Mouse (Mus musculus): ENCODE data around the gene Usp32.

Gene Usp32

GRCm38 (mm10) chr11:85123267-85123992 is 16.5 kb downstream of the Usp32 start:
- no peak for DNase-seq (ENCODE audit: low spot score)

GRCm38 (mm10) chr11:85122073-85122472 is 17.9 kb downstream of the Usp32 start:
- no peak for DNase-seq (ENCODE audit: low spot score)

- no peak for DNase-seq (ENCODE audit: low spot score)
Observed at GRCm38 (mm10) chr11:85117160-85117559, 22.8 kb downstream of the Usp32 start.

GRCm38 (mm10) chr11:85116084-85116844 is 23.7 kb downstream of the Usp32 start:
- DNase-seq (ENCODE audit: low spot score) = no peak

GRCm38 (mm10) chr11:85109957-85110356 is 30.0 kb downstream of the Usp32 start:
- no peak for DNase-seq (ENCODE audit: low spot score)

- no peak for DNase-seq (ENCODE audit: low spot score)
Observed at GRCm38 (mm10) chr11:85107217-85107616, 32.7 kb downstream of the Usp32 start.

GRCm38 (mm10) chr11:85105836-85106235 is 34.1 kb downstream of the Usp32 start:
- no peak for DNase-seq (ENCODE audit: low spot score)

- no peak for DNase-seq (ENCODE audit: low spot score)
Observed at GRCm38 (mm10) chr11:85103763-85104162, 36.2 kb downstream of the Usp32 start.

- DNase-seq (ENCODE audit: low spot score) = no peak
Observed at GRCm38 (mm10) chr11:85095116-85095515, 44.8 kb downstream of the Usp32 start.

GRCm38 (mm10) chr11:85086253-85086652 is 53.7 kb downstream of the Usp32 start:
- no peak for DNase-seq (ENCODE audit: low spot score)

GRCm38 (mm10) chr11:85067871-85068270 is 72.1 kb downstream of the Usp32 start:
- DNase-seq (ENCODE audit: low spot score) = no peak

- DNase-seq (ENCODE audit: low spot score) = no peak
Observed at GRCm38 (mm10) chr11:85058562-85058961, 81.4 kb downstream of the Usp32 start.

GRCm38 (mm10) chr11:85057544-85057943 is 82.4 kb downstream of the Usp32 start:
- DNase-seq (ENCODE audit: low spot score) = no peak

- DNase-seq (ENCODE audit: low spot score) = no peak
Observed at GRCm38 (mm10) chr11:85056901-85057300, 83.1 kb downstream of the Usp32 start.

- DNase-seq (ENCODE audit: low spot score) = no peak
Observed at GRCm38 (mm10) chr11:85055561-85055960, 84.4 kb downstream of the Usp32 start.

GRCm38 (mm10) chr11:85039256-85039655 is 100.7 kb downstream of the Usp32 start:
- DNase-seq (ENCODE audit: low spot score) = no peak

GRCm38 (mm10) chr11:85013121-85013520 is 126.8 kb downstream of the Usp32 start:
- DNase-seq (ENCODE audit: low spot score) = no peak

- peak; percentile 57 for DNase-seq (ENCODE audit: low spot score)
Observed at GRCm38 (mm10) chr11:85003566-85003965, 136.4 kb downstream of the Usp32 start.

GRCm38 (mm10) chr11:84995241-84995640 is 144.7 kb downstream of the Usp32 start:
- DNase-seq (ENCODE audit: low spot score) = no peak

- DNase-seq (ENCODE audit: low spot score) = no peak
Observed at GRCm38 (mm10) chr11:84992996-84993395, 147.0 kb downstream of the Usp32 start.

GRCm38 (mm10) chr11:84988341-84988919 is 151.5 kb downstream of the Usp32 start:
- peak; percentile 21 for DNase-seq (ENCODE audit: low spot score)

GRCm38 (mm10) chr11:84985421-84985820 is 154.5 kb downstream of the Usp32 start:
- peak; percentile 14 for DNase-seq (ENCODE audit: low spot score)

GRCm38 (mm10) chr11:84980697-84981096 is 159.3 kb downstream of the Usp32 start:
- no peak for DNase-seq (ENCODE audit: low spot score)

Data from lung, postnatal 25 days (tissue).